In the genomic region with DNA sequence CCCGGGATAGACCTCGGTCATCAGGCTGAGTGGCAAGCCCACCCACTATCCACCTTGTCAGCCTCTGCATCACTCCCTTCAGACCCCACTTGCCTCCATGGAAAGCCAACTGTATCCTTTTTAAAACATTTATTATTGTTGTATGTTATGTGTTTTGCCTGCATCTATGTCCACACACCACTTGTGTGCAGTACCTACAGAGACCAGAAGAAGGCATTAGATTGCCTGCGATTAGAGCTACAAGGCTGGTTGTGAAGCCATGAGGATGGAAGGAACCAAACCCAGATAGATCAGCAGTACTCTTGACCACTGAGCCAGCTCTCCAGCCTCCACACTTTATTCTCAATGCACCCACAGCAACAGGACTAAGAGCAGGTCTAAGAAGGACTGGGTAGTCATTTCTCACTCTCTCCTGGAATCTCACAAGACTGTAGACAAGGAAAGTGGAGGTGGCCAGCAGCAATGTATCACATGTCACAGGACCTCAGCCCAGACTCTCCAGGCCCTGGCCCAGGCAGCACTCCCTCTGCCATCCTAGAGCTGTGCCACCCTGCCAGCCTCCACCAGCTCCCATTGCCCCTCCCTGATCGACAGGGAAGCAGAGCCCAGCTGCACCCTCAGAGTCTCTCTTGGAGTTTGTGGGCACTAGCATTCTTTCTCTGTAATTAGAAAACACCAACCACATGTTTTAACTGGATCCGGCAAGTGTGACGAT, we compare ENCODE assay signal across 21 mouse cellular contexts. TPM values are rescaled to one million over a fixed set of nuclear protein-coding genes. Genes with fewer than 3 reads are reported as not detected.
DNase-seq lines count a peak whose midpoint lies in the region; ATAC-seq and TF ChIP-seq lines count a peak whose summit lies in the region.
"Had no signal": no experiment of that assay in that cellular context is flagged by ENCODE, and none has a peak within 500 bp of the region (broad histone marks: within the 10 kb centered on the region; RNA-seq: fewer than 3 reads in every experiment).

No protein-coding gene starts in this region.

- H3K4me3 ChIP-seq in liver, embryonic 14.5 days (ENCODE audit: insufficient read depth in 1 of 2, low read depth in 2 of 2, low read length in 2 of 2) = no peak overlapping the region
- H3K4me3 ChIP-seq: forebrain, embryonic 10.5 days; heart, embryonic 12.5 days; kidney, embryonic 15.5 days; liver, embryonic 12.5 days; myocyte; neural tube, embryonic 15.5 days had no signal

- no peak for ATAC-seq in liver, embryonic 14.5 days (ENCODE audit: insufficient read depth)
- no peak for ATAC-seq in CD4-positive, CD25-positive, alpha-beta regulatory T cell, adult 4 months
- ATAC-seq: intestine, embryonic 16.5 days; liver, embryonic 12.5 days had no signal

- 0 out of 2 replicates have a peak, but pooled peaks have one; percentile 18 for TF ChIP-seq CTCF in liver, embryonic 14.5 days (IDR thresholded peaks at IDR 0.05; ENCODE audit: low read depth)

- intact Hi-C loops in heart, postnatal 36 days (cut with DNase I) = no loop called here

- H3K9me3 ChIP-seq in liver, embryonic 14.5 days (ENCODE audit: control insufficient read depth, low read length) = no peaks in the 10 kb centered on the region
- H3K9me3 ChIP-seq: forebrain, embryonic 10.5 days; heart, embryonic 12.5 days; kidney, embryonic 15.5 days; liver, embryonic 12.5 days; neural tube, embryonic 15.5 days had no signal

- H3K4me2 ChIP-seq in liver, embryonic 14.5 days (ENCODE audit: low read depth) = no peak overlapping the region
- H3K4me2 ChIP-seq: heart, embryonic 12.5 days; hindbrain, embryonic 14.5 days; kidney, embryonic 15.5 days; liver, embryonic 12.5 days; neural tube, embryonic 15.5 days had no signal

- no peak overlapping the region for H3K27ac ChIP-seq in liver, embryonic 14.5 days
- H3K27ac ChIP-seq: forebrain, embryonic 10.5 days; hindbrain, embryonic 14.5 days; kidney, embryonic 15.5 days; liver, embryonic 12.5 days; neural tube, embryonic 15.5 days had no signal

- no peaks in the 10 kb centered on the region for H3K27me3 ChIP-seq in liver, embryonic 14.5 days (ENCODE audit: control insufficient read depth, insufficient read depth, low read length)
- H3K27me3 ChIP-seq: heart, embryonic 12.5 days; kidney, embryonic 15.5 days; liver, embryonic 12.5 days; neural tube, embryonic 15.5 days had no signal

- peaks cover 5% of the 10 kb centered on the region; the same call in 1 of the 2 replicates for H3K36me3 ChIP-seq in liver, embryonic 14.5 days (replicated peaks; ENCODE audit: control insufficient read depth, insufficient read depth, low read depth)

- 0 out of 4 replicates have a peak, but pooled peaks cover 0 to 3% of the 10 kb centered on the region in 2 experiments for H3K4me1 ChIP-seq in liver, embryonic 14.5 days (replicated peaks; ENCODE audit: control insufficient read depth in 2 of 2, insufficient read depth in 2 of 2, low read length in 1 of 2)
- H3K4me1 ChIP-seq: forebrain, embryonic 10.5 days; kidney, embryonic 15.5 days; neural tube, embryonic 15.5 days had no signal

- H3K9ac ChIP-seq in liver, embryonic 14.5 days (replicated peaks) = no peak overlapping the region
- H3K9ac ChIP-seq: heart, embryonic 12.5 days; hindbrain, embryonic 14.5 days; kidney, embryonic 15.5 days; liver, embryonic 12.5 days; neural tube, embryonic 15.5 days had no signal

- WGBS in liver, embryonic 14.5 days (ENCODE audit: insufficient replicate concordance) = 82% methylated on average over 6 of the region's 6 CpGs

- peak; percentile 2 for DNase-seq in adrenal gland, postnatal 14 days
- DNase-seq in adrenal gland, postnatal 36 days = no peak
- peak; percentile 85 for DNase-seq in heart, adult 11 months
- no peak for DNase-seq in heart, postnatal 36 days
- DNase-seq in liver, embryonic 14.5 days (ENCODE audit: low read depth in 3 of 3, low spot score in 3 of 3) = no peak
- DNase-seq in liver = no peak
- peak; percentile 33 for DNase-seq in gastrocnemius, postnatal 10 days
- DNase-seq: heart, postnatal 14 days; layer of hippocampus, postnatal 36 days; lung, postnatal 10 days; midbrain, embryonic 14.5 days; right cerebral cortex, postnatal 14 days had no signal

- no peak for TF ChIP-seq EP300 in liver, embryonic 14.5 days (IDR thresholded peaks at IDR 0.05; ENCODE audit: low read depth)

RNA-seq across cellular contexts. Expression of gene Ext2, which starts 15.7 kb away (rescaled TPM):
- 78.2 and 90.1 TPM in 2 replicates for total RNA-seq in adrenal gland, postnatal 14 days (2021)
- total RNA-seq in adrenal gland, postnatal 36 days (2021) = 100 to 1,000 TPM in 1 of 2 experiments, 10 to 100 TPM in 1; 83.3 to 110 TPM
- total RNA-seq in heart, postnatal 36 days (2021) = 10 to 100 TPM; 40.4 to 44.1 TPM
- 9.7 and 10.9 TPM in 2 replicates for polyA plus RNA-seq in liver, embryonic 14.5 days (2012; rRNA removed)
- 22.1 and 26.1 TPM in 2 replicates for polyA plus RNA-seq in liver, embryonic 14.5 days (2014; fragmentation: Nextera tagmentation; extraction: Ambion mirVana)
- 10 to 100 TPM; 41.0 to 52.8 TPM for total RNA-seq in gastrocnemius, postnatal 10 days (2021)
- polyA plus RNA-seq in CD4-positive, CD25-positive, alpha-beta regulatory T cell, adult 4 months (2017; shearing (Covaris generic)) = 10 to 100 TPM; 16.0 to 18.3 TPM

RNA-seq across cellular contexts. Expression of gene Accs, which starts 43.1 kb away (rescaled TPM):
- total RNA-seq in adrenal gland, postnatal 14 days (2021) = 6.7 and 11.6 TPM in 2 replicates
- 10 to 100 TPM in 1 of 2 experiments, 1 to 10 TPM in 1; 7.1 to 10.7 TPM for total RNA-seq in adrenal gland, postnatal 36 days (2021)
- total RNA-seq in heart, postnatal 36 days (2021) = 1 to 10 TPM; 4.0 to 6.2 TPM
- 1.5 and 1.9 TPM in 2 replicates for polyA plus RNA-seq in liver, embryonic 14.5 days (2012; rRNA removed)
- polyA plus RNA-seq in liver, embryonic 14.5 days (2014; fragmentation: Nextera tagmentation; extraction: Ambion mirVana) = 0.88 and 1.4 TPM in 2 replicates
- total RNA-seq in gastrocnemius, postnatal 10 days (2021) = 1 to 10 TPM; 4.2 to 6.2 TPM
- 10 to 100 TPM; 11.7 to 21.4 TPM for polyA plus RNA-seq in CD4-positive, CD25-positive, alpha-beta regulatory T cell, adult 4 months (2017; shearing (Covaris generic))

Comparison
In these comparisons a context has a peak if more than half of its experiments do, and no peak if none do; other contexts are left out.
1. DNase-seq: peak in adrenal gland, postnatal 14 days (single experiment), heart, adult 11 months (single experiment) and gastrocnemius, postnatal 10 days (single experiment); none in adrenal gland, postnatal 36 days (0 of 2), heart, postnatal 36 days (0 of 2), liver, embryonic 14.5 days (0 of 3) and liver (single experiment).